Mouse (Mus musculus): ENCODE data around the gene Olfr794. TPM values are rescaled to one million over a fixed set of nuclear protein-coding genes. Genes with fewer than 3 reads are reported as not detected.

The Olfr794 gene
- not detected for total RNA-seq (2021)
- not detected in 2 replicates for polyA plus RNA-seq (2012; rRNA removed)
- long read RNA-seq = 0 reads

DNA sequence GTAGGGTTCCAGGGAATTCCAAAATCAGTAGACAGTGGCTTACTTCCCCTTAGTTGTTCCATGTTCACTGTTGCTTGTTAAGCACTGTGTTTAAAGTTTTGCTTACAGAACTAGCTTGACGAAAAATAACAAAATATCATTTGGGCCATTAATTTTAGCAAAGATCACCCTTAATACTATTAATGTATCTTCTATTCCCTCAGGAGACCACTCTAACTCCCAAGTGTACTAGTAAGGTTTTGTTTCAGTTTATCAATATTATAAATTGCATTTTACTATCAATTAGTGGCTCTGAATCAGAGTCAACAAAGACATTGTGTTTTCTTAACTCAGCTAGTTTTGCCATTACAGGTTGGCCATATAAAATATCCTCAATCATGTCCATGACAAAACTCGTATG, at the start of gene Olfr794:
Gene Olfr794, plus strand, starts transcription at position 301 of the 400 bp plus-strand sequence.
- DNase-seq = no peak

GRCm38 (mm10) chr10:129521492-129521891, 46.0 kb upstream of the Olfr794 start, which contains the start of gene Olfr791:
Olfr791 (plus strand) TSS chr10:129521792.
- DNase-seq = no peak

- DNase-seq = no peak
Observed at GRCm38 (mm10) chr10:129538862-129539261, 28.6 kb upstream of the Olfr794 start, which contains the start of gene Olfr792. Olfr792 (plus strand) TSS chr10:129539162.

DNA sequence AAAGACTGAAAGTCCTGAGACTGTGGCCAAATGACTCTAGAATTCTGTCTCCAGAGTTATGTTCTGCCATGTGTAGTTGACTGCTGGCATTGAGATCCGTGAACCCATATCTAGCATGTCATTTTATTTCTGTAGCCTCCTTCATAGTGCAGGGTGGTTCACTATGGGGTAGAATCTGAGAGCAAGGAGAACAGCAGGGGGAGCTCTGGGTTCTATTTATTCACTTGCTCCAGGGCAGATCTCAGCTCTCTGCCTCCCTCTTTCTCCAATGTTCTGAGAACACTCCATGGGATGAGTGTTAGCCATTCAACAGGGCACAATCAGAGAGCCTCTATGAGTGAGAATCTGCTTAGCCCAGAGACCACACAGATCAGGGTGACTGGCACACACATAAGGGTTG, 18.1 kb upstream of the Olfr794 start:
- DNase-seq = no peak

DNA sequence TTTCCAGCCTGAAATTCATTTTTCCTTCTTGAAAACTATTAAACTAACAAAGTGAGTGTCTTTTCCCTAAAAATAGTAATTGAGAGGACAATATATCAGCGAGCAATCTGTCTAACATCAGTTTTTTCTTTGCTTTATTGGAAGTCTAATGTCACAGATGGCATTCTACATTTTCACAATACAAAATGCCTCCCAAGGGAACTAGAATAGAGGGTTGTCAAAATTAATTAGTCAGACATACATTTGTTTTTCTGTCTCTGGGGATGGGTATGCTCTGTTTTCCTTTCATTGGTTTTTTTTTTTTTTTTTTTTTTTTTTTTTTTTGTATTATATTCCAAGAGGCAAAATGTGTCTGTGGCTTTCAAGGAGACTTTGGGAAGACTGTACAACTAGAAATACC, 9.6 kb downstream of the Olfr794 start:
- no peak for DNase-seq

- DNase-seq = no peak
Observed at GRCm38 (mm10) chr10:129612470-129612869, 45.0 kb downstream of the Olfr794 start, which contains the start of gene Olfr796. Olfr796 (minus strand) TSS chr10:129612570.

DNA sequence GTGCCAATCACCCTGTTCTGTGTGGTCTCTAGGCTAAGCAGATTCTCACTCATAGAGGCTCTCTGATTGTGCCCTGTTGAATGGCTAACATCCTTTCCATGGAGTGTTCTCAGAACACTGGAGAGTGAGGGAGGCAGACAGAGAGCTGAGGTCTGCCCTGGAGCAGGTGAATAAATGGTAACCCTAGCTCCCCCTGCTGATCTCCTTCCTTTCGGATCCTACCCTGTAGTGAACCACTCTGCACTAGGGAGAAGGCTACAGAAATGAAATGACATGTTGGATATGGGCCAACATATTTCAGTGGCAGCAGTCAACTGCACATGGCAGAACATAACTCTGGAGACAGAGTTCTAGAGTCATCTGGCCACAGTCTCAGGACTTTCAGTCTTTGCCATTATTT, 54.3 kb downstream of the Olfr794 start:
- no peak for DNase-seq

Small RNAs within 50 kb of the gene (microRNA-seq; reads per million reads assigned to microRNA genes)
- 0 reads per million in 2 experiments for gene Gm23252

Other genes with a start within 250 kb of the Olfr794 start
- gene Olfr780, start 249.5 kb upstream of the Olfr794 start, total RNA-seq (2021) = not detected
- gene Olfr780, start 249.5 kb upstream of the Olfr794 start, polyA plus RNA-seq (2012; rRNA removed) = not detected in 2 replicates
- not detected for gene Olfr781, start 238.8 kb upstream of the Olfr794 start, total RNA-seq (2021)
- not detected in 2 replicates for gene Olfr781, start 238.8 kb upstream of the Olfr794 start, polyA plus RNA-seq (2012; rRNA removed)
- not detected for gene Olfr782, start 218.8 kb upstream of the Olfr794 start, total RNA-seq (2021)
- gene Olfr782, start 218.8 kb upstream of the Olfr794 start, polyA plus RNA-seq (2012; rRNA removed) = not detected in 2 replicates
- gene Olfr784, start 183.6 kb upstream of the Olfr794 start, total RNA-seq (2021) = not detected
- gene Olfr784, start 183.6 kb upstream of the Olfr794 start, polyA plus RNA-seq (2012; rRNA removed) = not detected in 2 replicates
- not detected for gene Olfr785, start 162.2 kb upstream of the Olfr794 start, total RNA-seq (2021)
- not detected in 2 replicates for gene Olfr785, start 162.2 kb upstream of the Olfr794 start, polyA plus RNA-seq (2012; rRNA removed)
- gene Olfr786, start 140.3 kb upstream of the Olfr794 start, total RNA-seq (2021) = not detected
- not detected in 2 replicates for gene Olfr786, start 140.3 kb upstream of the Olfr794 start, polyA plus RNA-seq (2012; rRNA removed)
- not detected for gene Olfr787, start 105.8 kb upstream of the Olfr794 start, total RNA-seq (2021)
- not detected in 2 replicates for gene Olfr787, start 105.8 kb upstream of the Olfr794 start, polyA plus RNA-seq (2012; rRNA removed)
- gene Olfr788, start 96.7 kb upstream of the Olfr794 start, total RNA-seq (2021) = not detected
- not detected in 2 replicates for gene Olfr788, start 96.7 kb upstream of the Olfr794 start, polyA plus RNA-seq (2012; rRNA removed)
- gene Olfr789, start 82.9 kb upstream of the Olfr794 start, total RNA-seq (2021) = not detected
- not detected in 2 replicates for gene Olfr789, start 82.9 kb upstream of the Olfr794 start, polyA plus RNA-seq (2012; rRNA removed)
- gene Olfr790, start 69.2 kb upstream of the Olfr794 start, total RNA-seq (2021) = not detected
- not detected in 2 replicates for gene Olfr790, start 69.2 kb upstream of the Olfr794 start, polyA plus RNA-seq (2012; rRNA removed)
- gene Olfr791, start 45.9 kb upstream of the Olfr794 start, total RNA-seq (2021) = not detected
- gene Olfr791, start 45.9 kb upstream of the Olfr794 start, polyA plus RNA-seq (2012; rRNA removed) = not detected in 2 replicates
- not detected for gene Olfr792, start 28.5 kb upstream of the Olfr794 start, total RNA-seq (2021)
- gene Olfr792, start 28.5 kb upstream of the Olfr794 start, polyA plus RNA-seq (2012; rRNA removed) = not detected in 2 replicates
- not detected for gene Olfr796, start 44.9 kb downstream of the Olfr794 start, total RNA-seq (2021)
- gene Olfr796, start 44.9 kb downstream of the Olfr794 start, polyA plus RNA-seq (2012; rRNA removed) = not detected in 2 replicates
- gene Olfr798, start 60.3 kb downstream of the Olfr794 start, total RNA-seq (2021) = not detected
- not detected in 2 replicates for gene Olfr798, start 60.3 kb downstream of the Olfr794 start, polyA plus RNA-seq (2012; rRNA removed)
- not detected for gene Olfr799, start 69.8 kb downstream of the Olfr794 start, total RNA-seq (2021)
- gene Olfr799, start 69.8 kb downstream of the Olfr794 start, polyA plus RNA-seq (2012; rRNA removed) = not detected in 2 replicates
- not detected for gene Olfr800, start 90.0 kb downstream of the Olfr794 start, total RNA-seq (2021)
- not detected in 2 replicates for gene Olfr800, start 90.0 kb downstream of the Olfr794 start, polyA plus RNA-seq (2012; rRNA removed)
- gene Olfr801, start 106.2 kb downstream of the Olfr794 start, total RNA-seq (2021) = not detected
- gene Olfr801, start 106.2 kb downstream of the Olfr794 start, polyA plus RNA-seq (2012; rRNA removed) = not detected in 2 replicates
- not detected for gene Olfr802, start 120.5 kb downstream of the Olfr794 start, total RNA-seq (2021)
- gene Olfr802, start 120.5 kb downstream of the Olfr794 start, polyA plus RNA-seq (2012; rRNA removed) = not detected in 2 replicates
- gene Olfr803, start 126.6 kb downstream of the Olfr794 start, total RNA-seq (2021) = not detected
- gene Olfr803, start 126.6 kb downstream of the Olfr794 start, polyA plus RNA-seq (2012; rRNA removed) = not detected in 2 replicates
- gene Olfr804, start 135.6 kb downstream of the Olfr794 start, total RNA-seq (2021) = not detected
- gene Olfr804, start 135.6 kb downstream of the Olfr794 start, polyA plus RNA-seq (2012; rRNA removed) = not detected in 2 replicates
- not detected for gene Olfr805, start 161.7 kb downstream of the Olfr794 start, total RNA-seq (2021)
- gene Olfr805, start 161.7 kb downstream of the Olfr794 start, polyA plus RNA-seq (2012; rRNA removed) = not detected in 2 replicates
- not detected for gene Olfr806, start 174.3 kb downstream of the Olfr794 start, total RNA-seq (2021)
- gene Olfr806, start 174.3 kb downstream of the Olfr794 start, polyA plus RNA-seq (2012; rRNA removed) = not detected in 2 replicates
- not detected for gene Olfr807, start 190.1 kb downstream of the Olfr794 start, total RNA-seq (2021)
- not detected in 2 replicates for gene Olfr807, start 190.1 kb downstream of the Olfr794 start, polyA plus RNA-seq (2012; rRNA removed)
- not detected for gene Olfr808, start 197.8 kb downstream of the Olfr794 start, total RNA-seq (2021)
- gene Olfr808, start 197.8 kb downstream of the Olfr794 start, polyA plus RNA-seq (2012; rRNA removed) = not detected in 2 replicates
- gene Olfr809, start 207.0 kb downstream of the Olfr794 start, total RNA-seq (2021) = not detected
- gene Olfr809, start 207.0 kb downstream of the Olfr794 start, polyA plus RNA-seq (2012; rRNA removed) = not detected in 2 replicates
- gene Olfr810, start 227.3 kb downstream of the Olfr794 start, total RNA-seq (2021) = not detected
- gene Olfr810, start 227.3 kb downstream of the Olfr794 start, polyA plus RNA-seq (2012; rRNA removed) = not detected in 2 replicates
- gene Olfr811, start 236.7 kb downstream of the Olfr794 start, total RNA-seq (2021) = not detected
- gene Olfr811, start 236.7 kb downstream of the Olfr794 start, polyA plus RNA-seq (2012; rRNA removed) = not detected in 2 replicates